Mouse (Mus musculus) stomach, adult 2 months (tissue): Measurements from ENCODE around the gene Scn2b. TPM values are rescaled to one million over a fixed set of nuclear protein-coding genes. Genes with fewer than 3 reads are reported as not detected.

Experiments used
- polyA plus RNA-seq: library from polyadenylated mRNA; depleted of rRNA; stranded (reverse); fragments of >200 nt; gene quantifications from 2 replicates; pipeline ENCODE4 v1.2.3, GENCODE M21; 2012; rRNA removed

Gene Scn2b
- 0.19 TPM in 2 replicates for polyA plus RNA-seq

DNA sequence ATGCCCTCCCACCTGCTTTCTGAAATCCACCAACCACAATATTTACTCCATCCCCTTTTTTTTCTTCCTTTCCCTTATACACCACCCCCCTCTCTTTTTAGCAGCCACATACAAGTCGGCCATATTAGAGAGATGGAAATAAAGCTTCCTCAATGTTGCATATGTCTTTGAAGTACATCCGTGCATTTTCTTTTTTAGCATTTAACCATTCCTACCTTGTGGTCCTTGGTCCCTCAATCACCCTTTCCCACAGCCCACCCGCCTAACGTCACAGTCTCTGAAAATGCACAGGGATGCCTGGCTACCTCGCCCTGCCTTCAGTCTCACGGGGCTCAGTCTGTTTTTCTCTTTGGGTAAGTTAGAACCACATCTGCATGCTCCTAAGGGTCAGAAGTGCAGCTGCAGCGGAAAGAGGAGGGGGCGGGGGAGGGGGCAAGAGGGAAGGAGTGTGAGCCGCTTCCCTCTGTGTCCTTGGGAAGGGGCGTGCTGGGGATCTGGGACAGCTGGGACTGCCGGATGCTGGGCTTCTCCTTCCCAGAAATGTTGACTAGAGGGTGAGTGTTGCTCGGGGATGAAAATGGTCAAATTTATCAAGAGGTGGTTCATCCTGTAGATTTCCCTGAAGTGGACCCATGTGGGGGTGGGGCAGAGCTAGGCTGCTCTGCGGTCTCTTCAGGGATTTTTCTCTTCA, at the start of gene Scn2b:
TSS of gene Scn2b (plus strand) at position 42 of the 691 bp plus-strand sequence.

DNA sequence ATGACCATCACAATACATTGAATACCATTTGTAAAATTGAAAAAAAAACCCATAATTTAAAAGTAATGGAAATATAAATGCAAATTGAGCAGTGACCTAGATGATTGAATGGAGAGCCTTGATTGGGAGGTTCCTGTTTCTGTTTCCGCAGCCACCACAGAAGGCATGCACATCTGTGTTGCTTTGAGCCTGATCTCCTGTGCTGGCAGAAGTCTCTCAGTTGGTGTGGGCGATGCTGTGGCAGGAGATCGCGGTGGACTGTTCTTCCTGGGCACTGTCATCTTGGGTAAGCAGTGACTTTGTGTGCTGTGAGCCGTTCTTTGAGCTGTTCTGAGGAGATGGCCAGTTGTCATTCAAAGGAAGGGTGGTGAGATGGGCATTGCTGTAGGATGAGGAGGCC, 38.6 kb upstream of the Scn2b start, which contains the start of gene Jaml:
TSS of gene Jaml (plus strand) at position 173 of the 400 bp plus-strand sequence.

GRCm38 (mm10) chr9:45138191-45139032, 20.8 kb downstream of the Scn2b start, which contains the start of gene Scn4b:
Gene Scn4b (plus strand): TSS chr9:45138395.

Other genes with a start within 250 kb of the Scn2b start
- gene Kmt2a, start 236.5 kb upstream of the Scn2b start, polyA plus RNA-seq, result 2.5 and 5.3 TPM in 2 replicates
- 120 and 164 TPM in 2 replicates for gene Atp5l, start 197.0 kb upstream of the Scn2b start, polyA plus RNA-seq
- 1.8 and 2.3 TPM in 2 replicates for gene Ube4a, start 152.2 kb upstream of the Scn2b start, polyA plus RNA-seq
- not detected in 2 replicates for gene Cd3g, start 137.4 kb upstream of the Scn2b start, polyA plus RNA-seq
- gene Cd3d, start 136.0 kb upstream of the Scn2b start, polyA plus RNA-seq, result not detected in 2 replicates
- gene Cd3e, start 108.2 kb upstream of the Scn2b start, polyA plus RNA-seq, result 0.09 and 0.13 TPM in 2 replicates
- gene Mpzl2, start 78.0 kb upstream of the Scn2b start, polyA plus RNA-seq, result 11.4 and 16.6 TPM in 2 replicates
- 3.1 and 3.7 TPM in 2 replicates for gene Mpzl3, start 62.6 kb upstream of the Scn2b start, polyA plus RNA-seq
- 0.12 TPM in 1 of 2 replicates, not detected in the other for gene Jaml, start 38.6 kb upstream of the Scn2b start, polyA plus RNA-seq
- 0.74 and 0.95 TPM in 2 replicates for gene Scn4b, start 20.6 kb downstream of the Scn2b start, polyA plus RNA-seq
- gene BC049352, start 64.2 kb downstream of the Scn2b start, polyA plus RNA-seq, result 0.08 TPM in 1 of 2 replicates, not detected in the other
- 18.1 and 18.7 TPM in 2 replicates for gene Tmprss4, start 86.3 kb downstream of the Scn2b start, polyA plus RNA-seq
- gene Il10ra, start 151.4 kb downstream of the Scn2b start, polyA plus RNA-seq, result 1.2 and 1.8 TPM in 2 replicates
- 9.6 and 16.8 TPM in 2 replicates for gene Tmprss13, start 201.3 kb downstream of the Scn2b start, polyA plus RNA-seq